Mouse (Mus musculus): Measurements from ENCODE around the gene Hist1h2ap. TPM values are rescaled to one million over a fixed set of nuclear protein-coding genes. Genes with fewer than 3 reads are reported as not detected.
A peak's percentile ranks its signal among the peaks of the same experiment; 100 is the strongest.

Hist1h2ap gene
- total and polyA plus RNA-seq, 3 experiments, result 727 to 3,706 TPM; not detected in 1

GRCm38 (mm10) chr13:21784311-21784710 is 49.0 kb downstream of the Hist1h2ap start:
- peaks cover 0 to 37% of the 10 kb centered on the region in 2 experiments; a peak in 2 of 4 replicates for H3K36me3 ChIP-seq (ENCODE audit: control insufficient read depth in 1 of 2, insufficient read depth in 2 of 2, low read length in 2 of 2)
- peaks cover 0 to 3% of the 10 kb centered on the region in 2 experiments; a peak in 2 of 4 replicates for H3K4me1 ChIP-seq (ENCODE audit: control insufficient read depth in 1 of 2, insufficient read depth in 2 of 2, low read length in 2 of 2)
- H3K9me3 ChIP-seq (replicated peaks; ENCODE audit: insufficient read depth, low read length), result no peaks in the 10 kb centered on the region
- H3K27me3 ChIP-seq (ENCODE audit: control insufficient read depth in 1 of 2, insufficient read depth in 2 of 2, low read length in 2 of 2), result no peaks in the 10 kb centered on the region
- peaks cover 7% of the 10 kb centered on the region; the same call in 1 of the 2 replicates for H3K79me2 ChIP-seq (ENCODE audit: control insufficient read depth, insufficient read depth, low read length, poor library complexity)
- peak overlapping the region; percentile 8 to 9 for H3K4me3 ChIP-seq (ENCODE audit: control insufficient read depth in 1 of 2, insufficient read depth in 1 of 2, low read depth in 2 of 2, low read length in 2 of 2)
- TF ChIP-seq USF2 (IDR thresholded peaks at IDR 0.05; ENCODE audit: borderline replicate concordance in 1 of 2, insufficient read depth in 1 of 2, low read depth in 1 of 2, low read length in 2 of 2) (no peak), BHLHE40 (IDR thresholded peaks at IDR 0.05; ENCODE audit: borderline replicate concordance, low read depth, low read length) (no peak), TBP (IDR thresholded peaks at IDR 0.05; ENCODE audit: low read depth, low read length) (no peak), CHD1 (IDR thresholded peaks at IDR 0.05; ENCODE audit: low read depth, low read length) (no peak), ZC3H11A (IDR thresholded peaks at IDR 0.05; ENCODE audit: low read depth, low read length) (no peak), USF1 (IDR thresholded peaks at IDR 0.05; ENCODE audit: low read depth, low read length) (no peak), GABPA (IDR thresholded peaks at IDR 0.05; ENCODE audit: low read depth, low read length) (no peak), ETS1 (IDR thresholded peaks at IDR 0.05; ENCODE audit: low read depth, low read length) (no peak), RAD21 (IDR thresholded peaks at IDR 0.05; ENCODE audit: low read depth, low read length) (no peak), MYB (IDR thresholded peaks at IDR 0.05; ENCODE audit: low read depth, low read length) (no peak), KAT2A (conservative IDR thresholded peaks at IDR 0.05; ENCODE audit: low read depth, low read length) (no peak), JUND (IDR thresholded peaks at IDR 0.05; ENCODE audit: low read depth, low read length) (no peak), MEF2A (IDR thresholded peaks at IDR 0.05; ENCODE audit: extremely low read depth, insufficient replicate concordance, low read depth, low read length, poor library complexity, severe bottlenecking) (no peak), SIN3A (IDR thresholded peaks at IDR 0.05; ENCODE audit: low read length) (no peak), ZNF384 (IDR thresholded peaks at IDR 0.05; ENCODE audit: low read depth, low read length) (no peak)
- peak; percentile 71 for DNase-seq (ENCODE audit: low read depth, low spot score)
- peak overlapping the region; percentile 93 for H3K27ac ChIP-seq (ENCODE audit: control insufficient read depth, low read depth, low read length)
- H3K9ac ChIP-seq (ENCODE audit: control insufficient read depth, low read depth, low read length, poor library complexity, severe bottlenecking), result peak overlapping the region; percentile 65

- Histone ChIP-seq H3K79me2 (ENCODE audit: control insufficient read depth, insufficient read depth, low read length, poor library complexity) (peaks cover 8% of the 10 kb centered on the region; the same call in 1 of the 2 replicates), H3K4me1 (ENCODE audit: control insufficient read depth in 1 of 2, insufficient read depth in 2 of 2, low read length in 2 of 2) (no peaks in the 10 kb centered on the region), H3K27me3 (ENCODE audit: control insufficient read depth in 1 of 2, insufficient read depth in 2 of 2, low read length in 2 of 2) (no peaks in the 10 kb centered on the region), H3K27ac (ENCODE audit: control insufficient read depth, low read depth, low read length) (peak overlapping the region; percentile 93), H3K9me3 (replicated peaks; ENCODE audit: insufficient read depth, low read length) (no peaks in the 10 kb centered on the region), H3K36me3 (ENCODE audit: control insufficient read depth in 1 of 2, insufficient read depth in 2 of 2, low read length in 2 of 2) (peaks cover 0 to 31% of the 10 kb centered on the region in 2 experiments; a peak in 2 of 4 replicates), H3K4me3 (ENCODE audit: control insufficient read depth in 1 of 2, insufficient read depth in 1 of 2, low read depth in 2 of 2, low read length in 2 of 2) (peak overlapping the region; percentile 8 to 36), H3K9ac (ENCODE audit: control insufficient read depth, low read depth, low read length, poor library complexity, severe bottlenecking) (peak overlapping the region; percentile 65)
- peak; percentile 84 for DNase-seq (ENCODE audit: low read depth, low spot score)
- TF ChIP-seq POLR2AphosphoS5 (IDR thresholded peaks at IDR 0.05; ENCODE audit: borderline replicate concordance, low read depth, low read length) (no peak), ELF1 (IDR thresholded peaks at IDR 0.05; ENCODE audit: low read depth, low read length) (no peak), USF2 (IDR thresholded peaks at IDR 0.05; ENCODE audit: borderline replicate concordance in 1 of 2, insufficient read depth in 1 of 2, low read depth in 1 of 2, low read length in 2 of 2) (no peak), GATA1 (IDR thresholded peaks at IDR 0.05; ENCODE audit: low read depth, low read length) (no peak), E2F4 (IDR thresholded peaks at IDR 0.05; ENCODE audit: borderline replicate concordance, low read depth, low read length) (no peak), MAFK (IDR thresholded peaks at IDR 0.05; ENCODE audit: borderline replicate concordance, low read depth, low read length) (no peak), ZMIZ1 (IDR thresholded peaks at IDR 0.05; ENCODE audit: low read depth, low read length) (no peak), RCOR1 (IDR thresholded peaks at IDR 0.05; ENCODE audit: low read depth, low read length) (no peak), ZKSCAN1 (IDR thresholded peaks at IDR 0.05; ENCODE audit: low read depth, low read length) (no peak), ZNF384 (IDR thresholded peaks at IDR 0.05; ENCODE audit: low read depth, low read length) (no peak), BHLHE40 (IDR thresholded peaks at IDR 0.05; ENCODE audit: borderline replicate concordance, low read depth, low read length) (no peak), MAZ (IDR thresholded peaks at IDR 0.05; ENCODE audit: low read depth, low read length) (no peak), SMC3 (IDR thresholded peaks at IDR 0.05; ENCODE audit: low read depth, low read length) (no peak), ZC3H11A (IDR thresholded peaks at IDR 0.05; ENCODE audit: low read depth, low read length) (no peak), RAD21 (IDR thresholded peaks at IDR 0.05; ENCODE audit: low read depth, low read length) (no peak)
These were observed 49.6 kb downstream of the Hist1h2ap start for GRCm38 (mm10) chr13:21783734-21784161.
